Mouse (Mus musculus) G1E (cell line): ENCODE data around the gene Crb3.

Experiments
- CTCF ChIP-seq: IDR thresholded peaks from 2 replicates; pipeline ENCODE4 v1.5.1; 2012; ENCODE audit warnings: low read depth, low read length, inconsistent platforms, mixed read lengths
- GATA2 ChIP-seq: IDR thresholded peaks from 2 replicates; pipeline ENCODE4 v1.6.1; 2012; ENCODE audit warnings: low read depth, low read length, inconsistent platforms, borderline replicate concordance

GRCm38 (mm10) chr17:57082481-57082880, 23.6 kb downstream of the Crb3 start:
- TF ChIP-seq GATA2 = no peak
- TF ChIP-seq CTCF = no peak
